Mouse (Mus musculus) bone marrow macrophage, adult 2 months (primary cell): ENCODE measurements at regions not wholly inside any gene's neighbourhood (a gene's known extent, or its start where the extent isn't known, plus 50 kb on each side); places are given as distances from the start of the nearest gene placed in this dataset.

Experiments
- CTCF ChIP-seq: IDR thresholded peaks from 2 replicates; pipeline ENCODE4 v1.5.1; 2012; ENCODE audit warnings: low read depth, mild to moderate bottlenecking, low read length, moderate library complexity
- POLR2A ChIP-seq: IDR thresholded peaks from 2 replicates; pipeline ENCODE4 v1.6.1; 2012; ENCODE audit warnings: mild to moderate bottlenecking, low read depth, low read length, borderline replicate concordance

- TF ChIP-seq POLR2A (no peak), CTCF (no peak)
Observed at GRCm38 (mm10) chr9:61700576-61700975, 213.8 kb downstream of the Rplp1 start.
